ENCODE assay signal across 15 mouse cellular contexts in the genomic region with DNA sequence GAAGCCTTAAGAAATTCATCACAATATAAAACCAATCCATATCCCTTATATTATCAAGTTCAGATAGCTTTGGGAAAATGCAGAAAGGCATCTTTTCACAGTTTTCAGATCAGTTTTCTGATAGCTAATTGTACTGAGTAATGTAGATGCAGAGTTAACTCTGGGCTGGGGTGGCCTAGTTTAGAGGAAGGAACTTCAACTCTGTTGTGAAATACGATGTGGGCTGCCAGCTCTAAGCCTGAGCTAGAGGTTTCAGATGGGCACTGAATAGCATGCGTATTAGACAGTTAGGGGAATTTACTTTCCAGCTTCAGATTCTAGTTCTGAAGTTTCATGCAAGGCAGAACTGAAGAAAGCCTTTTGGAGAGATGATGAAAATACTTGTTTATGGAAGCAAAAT.
"Had no signal": no experiment of that assay in that cellular context is flagged by ENCODE, and none has a peak within 500 bp of the region (broad histone marks: within the 10 kb centered on the region; RNA-seq: fewer than 3 reads in every experiment).

No protein-coding gene starts in this region.

- ATAC-seq: hindbrain, postnatal 0 days; intestine, embryonic 15.5 days; intestine, postnatal 0 days had no signal

- DNase-seq: gastrocnemius, postnatal 14 days; gastrocnemius, postnatal 36 days; heart, adult 18-20 months; heart, postnatal 10 days; heart, postnatal 4 days; kidney, adult 18-20 months; kidney, adult 8-10 months; kidney, postnatal 10 days; kidney, postnatal 25 days; kidney, postnatal 4 days; liver; liver, embryonic 13.5 days had no signal
